Mouse (Mus musculus): Measurements from ENCODE around the gene Rad1. TPM values are rescaled to one million over a fixed set of nuclear protein-coding genes. Genes with fewer than 3 reads are reported as not detected.

Gene Rad1
- total RNA-seq, 2 experiments from 2014 or later = 4.6 to 7.0 TPM

GRCm38 (mm10) chr15:10534591-10534990 is 48.8 kb downstream of the Rad1 start:
- H3K4me3 ChIP-seq = no peak overlapping the region

GRCm38 (mm10) chr15:10535969-10536368 is 50.2 kb downstream of the Rad1 start:
- intact Hi-C loops (cut with DNase I) = no loop called here
- no peak for TF ChIP-seq CTCF (IDR thresholded peaks at IDR 0.05)
- Histone ChIP-seq H3K4me3 (no peak overlapping the region), H3K27ac (no peak overlapping the region)
- no peak for DNase-seq

More at GRCm38 (mm10) chr15:10534591-10534990, 48.8 kb downstream of the Rad1 start:
- intact Hi-C loops (cut with DNase I) = no loop called here
- H3K27ac ChIP-seq = no peak overlapping the region
- DNase-seq = no peak
- TF ChIP-seq CTCF (IDR thresholded peaks at IDR 0.05) = peak; percentile 12; the same call in 1 of the 2 replicates

DNA sequence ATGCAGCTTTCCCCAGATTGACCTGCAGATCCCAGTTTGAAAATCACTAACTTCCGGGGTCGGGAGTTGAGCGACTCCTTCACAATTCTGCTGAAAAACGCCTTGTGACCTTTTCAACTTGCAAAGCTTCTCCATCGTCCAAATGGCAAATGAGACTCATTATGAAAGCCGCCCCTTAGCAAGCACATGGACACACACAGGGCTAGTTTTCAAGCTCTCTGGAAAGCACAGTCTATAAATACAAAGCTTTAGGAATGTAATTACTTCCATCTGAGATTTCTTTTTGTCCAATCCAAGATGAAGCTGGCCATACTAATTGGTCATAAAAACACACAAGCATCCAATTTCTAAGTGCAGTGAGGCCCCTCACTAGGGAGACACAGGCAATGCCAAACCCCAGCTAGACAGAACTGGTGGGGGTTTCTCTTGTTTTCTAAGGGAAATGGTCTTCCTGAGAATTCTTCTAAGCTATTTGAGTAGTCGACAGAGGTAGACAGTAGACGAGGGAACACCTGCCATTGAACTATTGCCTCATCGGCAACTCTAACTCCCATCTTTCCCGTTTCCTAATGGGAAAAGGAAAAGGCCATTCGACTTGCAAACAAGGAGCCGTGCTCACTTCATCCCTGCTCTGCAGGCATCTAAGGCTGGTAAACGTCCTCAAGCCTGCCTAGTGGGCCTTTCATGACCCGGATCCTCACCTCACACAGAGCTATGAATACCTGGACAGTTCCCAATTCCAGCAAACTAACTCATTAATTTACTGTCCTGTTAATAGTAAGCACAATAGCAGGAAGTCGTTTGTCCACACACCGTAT is 54.7 kb downstream of the Rad1 start:
- intact Hi-C loops (cut with DNase I) = no loop called here
- no peak overlapping the region for H3K27ac ChIP-seq
- no peak for TF ChIP-seq CTCF (IDR thresholded peaks at IDR 0.05)
- no peak overlapping the region for H3K4me3 ChIP-seq
- no peak for DNase-seq

Other genes starting within 250 kb of the Rad1 start
- not detected for gene Gm21973, start 160.6 kb upstream of the Rad1 start, total RNA-seq (2021)
- gene Agxt2, start 127.5 kb upstream of the Rad1 start, total RNA-seq (2021) = not detected
- gene Dnajc21, start 15.5 kb upstream of the Rad1 start, total RNA-seq (2021) = 10 to 100 TPM; 74.4 to 77.5 TPM
- 10 to 100 TPM; 16.5 to 16.7 TPM for gene Brix1, start 71 bp upstream of the Rad1 start, total RNA-seq (2021)
- gene Ttc23l, start 72.7 kb downstream of the Rad1 start, total RNA-seq (2021) = not detected
- gene Rai14, start 228.6 kb downstream of the Rad1 start, total RNA-seq (2021) = 1 to 10 TPM; 3.6 to 4.0 TPM